Mouse (Mus musculus) thymus, adult 18-20 months (tissue): Measurements from ENCODE around the gene Cdkal1.

Experiments used
- DNase-seq, 2 experiments: peaks; one replicate each; pipeline ENCODE4 v3.0.0; 2022; ENCODE audit warnings: mixed read lengths in 2 of 2

The Cdkal1 gene

GRCm38 (mm10) chr13:29759691-29760467 lies 95.6 kb downstream of the Cdkal1 start:
- DNase-seq, result no peak

DNA sequence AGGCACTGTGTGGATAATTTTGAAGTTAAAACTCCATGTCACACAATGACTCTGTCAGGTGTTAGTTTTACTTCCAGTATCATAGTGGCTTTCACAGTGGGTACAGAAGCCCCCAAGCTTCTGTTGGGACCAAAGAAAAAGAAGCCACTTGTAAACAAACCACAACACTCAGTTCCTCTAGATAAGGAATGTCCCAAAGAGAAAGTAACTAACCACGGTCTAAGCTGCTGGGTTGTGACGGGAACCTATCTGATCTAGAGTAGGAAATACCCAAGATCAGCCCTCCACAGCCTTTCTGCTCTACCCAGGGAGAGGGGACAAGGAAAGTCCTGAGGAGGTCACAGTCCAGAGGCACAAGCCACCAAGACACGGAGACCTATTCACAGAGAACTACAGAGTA lies 99.4 kb downstream of the Cdkal1 start:
- DNase-seq, result no peak

DNA sequence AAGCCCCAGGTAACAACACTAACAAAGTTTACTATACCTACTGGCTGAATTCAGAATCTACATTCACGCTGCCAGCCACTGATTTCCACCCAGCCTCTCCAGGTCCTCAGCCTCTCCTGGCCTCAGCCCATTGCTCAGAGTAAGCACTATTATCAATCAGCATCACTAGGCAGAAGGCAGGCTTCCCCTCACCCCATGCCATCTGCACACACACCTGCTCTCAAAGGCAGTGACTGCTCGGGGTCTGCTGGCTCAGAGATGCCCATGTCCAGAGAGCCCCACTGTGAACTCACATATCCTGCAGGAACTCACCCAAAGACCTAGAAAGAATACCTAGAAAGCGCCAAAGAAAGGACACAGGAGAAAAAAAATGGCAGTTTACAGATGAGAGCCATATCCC lies 102.2 kb downstream of the Cdkal1 start:
- DNase-seq, result no peak

DNA sequence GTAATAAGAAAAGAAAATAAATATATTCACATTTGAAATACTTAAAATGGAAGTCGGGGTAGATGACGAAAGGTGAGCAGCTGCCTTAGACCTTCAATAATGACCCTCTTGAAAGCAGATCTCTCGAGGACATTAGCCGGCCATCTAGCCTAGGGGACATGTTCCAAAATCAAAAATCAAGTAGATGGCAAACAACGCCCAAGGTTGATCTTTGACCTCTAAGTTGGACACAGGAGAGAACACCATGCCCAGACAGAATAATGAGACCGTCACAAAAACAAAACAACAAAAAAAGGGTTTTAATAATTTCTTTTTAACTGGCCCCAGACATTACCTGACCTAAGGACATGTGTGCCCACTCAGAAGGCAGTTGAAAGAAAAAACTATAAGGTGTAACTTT lies 103.4 kb downstream of the Cdkal1 start:
- no peak for DNase-seq

DNA sequence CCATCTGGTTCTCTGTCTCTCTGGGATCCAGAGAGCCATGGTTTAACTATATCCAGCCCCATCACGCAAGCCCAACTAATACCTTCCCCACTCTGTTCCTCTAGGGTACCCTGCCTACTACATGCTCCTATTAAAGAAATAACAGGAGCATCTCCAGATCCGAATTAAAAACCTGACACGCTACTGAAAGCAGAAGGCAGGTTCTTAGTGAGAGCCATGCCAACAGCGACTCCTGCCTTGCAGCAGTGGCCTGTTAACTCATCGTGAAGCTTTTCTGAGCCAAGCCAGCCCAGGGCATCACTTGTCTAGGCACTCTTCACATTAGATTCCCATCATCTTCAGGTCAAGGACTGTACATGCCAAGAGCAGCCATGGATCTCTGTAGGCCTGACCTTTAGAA lies 104.3 kb downstream of the Cdkal1 start:
- DNase-seq, result no peak

- DNase-seq, result no peak
Observed at GRCm38 (mm10) chr13:29747347-29747647, 108.2 kb downstream of the Cdkal1 start.

GRCm38 (mm10) chr13:29746501-29747346 lies 108.8 kb downstream of the Cdkal1 start:
- DNase-seq, result peak; percentile 26 to 40

DNA sequence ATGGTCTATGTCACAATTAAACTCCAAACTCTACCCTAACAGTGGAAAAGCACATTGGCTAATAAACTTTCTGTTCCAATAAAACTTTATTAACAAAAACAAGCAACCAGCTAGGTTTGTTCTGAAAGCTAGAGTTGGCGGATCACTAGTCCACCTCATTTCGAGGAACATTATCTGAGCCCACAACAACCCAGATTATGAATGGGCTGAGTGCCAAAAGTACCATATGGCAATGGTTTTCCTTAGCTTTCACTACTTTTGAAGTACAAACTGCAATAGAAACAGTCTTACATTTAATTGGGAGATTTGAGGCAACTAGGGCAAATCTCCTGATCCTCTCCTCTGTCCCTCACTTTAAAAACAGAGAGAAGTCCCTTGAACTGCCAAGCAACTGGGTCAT lies 110.4 kb downstream of the Cdkal1 start:
- DNase-seq, result no peak

- no peak for DNase-seq
Observed at GRCm38 (mm10) chr13:29744188-29744587, 111.3 kb downstream of the Cdkal1 start.

GRCm38 (mm10) chr13:29743761-29744160 lies 111.7 kb downstream of the Cdkal1 start:
- DNase-seq, result no peak

DNA sequence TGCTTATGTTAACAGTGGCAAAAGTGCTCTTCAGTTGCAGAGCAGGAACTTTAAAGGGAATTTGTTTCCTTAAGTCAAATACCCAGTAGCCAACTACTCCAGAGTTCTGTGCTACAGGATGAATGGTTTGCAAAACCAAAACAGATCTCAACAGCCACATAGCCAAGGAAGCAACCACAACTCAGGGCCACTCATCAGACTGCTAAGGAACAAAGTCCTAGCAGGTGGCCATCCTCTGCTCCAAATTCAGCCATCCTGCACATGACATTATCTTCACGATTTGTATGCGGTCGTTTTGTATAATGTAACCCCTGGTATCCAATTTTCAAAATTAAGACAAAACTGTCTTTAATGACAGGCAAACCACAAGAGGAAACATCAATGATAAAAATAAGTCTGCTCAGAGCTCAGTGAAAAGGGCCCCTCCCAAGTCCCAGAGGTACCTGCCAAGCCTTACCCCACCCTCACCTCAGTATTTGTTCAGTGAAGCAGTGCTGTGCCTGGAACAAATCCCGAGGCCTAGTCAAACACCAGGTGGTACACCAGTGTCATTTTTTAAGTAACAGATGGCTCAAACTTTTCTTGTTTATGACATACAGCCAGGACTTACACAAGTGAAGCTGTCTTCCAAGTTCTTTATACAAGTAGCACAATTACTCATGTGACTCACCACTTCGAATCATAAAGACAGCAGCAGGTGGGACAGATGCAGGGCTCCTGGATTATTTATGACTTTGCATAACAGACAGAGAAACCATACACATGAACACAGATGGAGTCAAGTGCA lies 117.6 kb downstream of the Cdkal1 start:
- DNase-seq, result no peak

DNA sequence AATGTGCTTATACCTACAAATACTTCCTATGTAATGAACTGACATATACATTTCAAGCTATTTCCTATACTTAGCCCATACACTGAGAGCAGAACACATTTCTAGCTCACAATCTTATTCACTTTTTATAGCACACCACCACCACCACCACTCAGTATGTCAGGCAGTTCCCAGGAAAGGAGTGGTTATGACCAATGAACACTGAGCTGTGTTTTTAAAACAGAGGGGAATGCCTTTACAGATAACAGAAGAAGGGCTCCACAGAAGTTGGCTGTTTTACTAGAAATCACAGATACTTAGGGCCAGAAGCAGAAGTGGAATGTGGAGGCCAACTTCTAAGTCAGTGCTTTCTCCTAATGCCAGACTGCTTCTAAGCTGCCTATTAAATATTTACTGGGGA lies 121.0 kb downstream of the Cdkal1 start:
- no peak for DNase-seq

GRCm38 (mm10) chr13:29726154-29726825 lies 129.2 kb downstream of the Cdkal1 start:
- no peak for DNase-seq

DNA sequence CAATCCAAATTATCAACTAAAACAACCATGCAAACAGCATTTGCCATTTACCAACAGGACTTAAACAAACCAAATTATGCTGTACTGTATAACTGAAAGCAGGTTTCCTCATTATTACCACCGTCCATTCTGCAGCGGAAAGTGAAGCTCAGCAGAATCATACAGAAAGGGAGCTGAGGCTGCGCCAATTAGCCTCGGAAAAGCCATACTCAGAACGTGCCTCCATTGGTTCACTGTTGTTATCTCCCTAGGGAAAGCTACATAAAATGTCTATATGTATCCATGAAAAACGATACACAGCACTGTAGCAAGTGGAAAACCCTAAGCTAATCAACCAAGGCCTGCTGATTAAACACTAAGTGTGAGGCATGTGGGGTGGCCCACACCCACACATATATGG lies 130.6 kb downstream of the Cdkal1 start:
- DNase-seq, result no peak

GRCm38 (mm10) chr13:29723150-29723549 lies 132.3 kb downstream of the Cdkal1 start:
- DNase-seq, result no peak

DNA sequence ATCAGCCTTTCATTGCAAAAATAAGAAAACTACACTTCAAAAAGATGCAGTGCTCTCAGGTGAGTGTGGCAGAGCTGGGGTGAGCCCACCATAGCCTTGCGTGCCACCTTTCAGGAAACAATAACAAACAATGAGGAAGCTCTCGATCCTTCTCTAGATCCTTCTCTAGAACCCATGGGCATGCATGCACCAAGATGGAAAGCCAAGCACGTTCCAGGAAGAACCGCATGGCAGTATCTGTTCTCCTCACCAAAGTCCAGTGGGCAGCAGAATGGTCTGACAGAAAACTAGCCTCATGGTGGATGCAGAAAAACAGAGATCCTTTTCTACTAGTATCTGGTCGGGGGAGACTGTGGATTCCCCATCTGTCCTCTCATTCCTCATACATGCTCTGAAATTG lies 134.3 kb downstream of the Cdkal1 start:
- DNase-seq, result no peak

DNA sequence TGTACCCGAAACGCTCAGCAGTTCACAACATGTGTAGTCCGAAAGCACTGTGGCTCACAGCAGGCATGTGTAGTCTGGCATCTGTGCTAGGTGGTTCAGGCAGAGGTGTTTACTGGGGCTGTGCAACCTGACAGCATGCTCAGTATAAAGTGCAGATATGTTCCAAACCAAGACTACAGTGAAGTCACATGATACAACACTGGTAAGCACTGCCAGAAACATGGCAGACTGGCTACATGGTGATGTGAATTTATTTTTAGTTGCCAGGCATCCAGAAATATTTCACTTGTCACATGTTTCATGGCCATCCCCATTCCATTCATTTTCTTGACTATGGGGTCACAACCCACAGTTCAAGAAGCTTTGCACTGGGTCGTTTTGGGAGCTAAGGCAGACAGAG lies 138.9 kb downstream of the Cdkal1 start:
- no peak for DNase-seq

DNA sequence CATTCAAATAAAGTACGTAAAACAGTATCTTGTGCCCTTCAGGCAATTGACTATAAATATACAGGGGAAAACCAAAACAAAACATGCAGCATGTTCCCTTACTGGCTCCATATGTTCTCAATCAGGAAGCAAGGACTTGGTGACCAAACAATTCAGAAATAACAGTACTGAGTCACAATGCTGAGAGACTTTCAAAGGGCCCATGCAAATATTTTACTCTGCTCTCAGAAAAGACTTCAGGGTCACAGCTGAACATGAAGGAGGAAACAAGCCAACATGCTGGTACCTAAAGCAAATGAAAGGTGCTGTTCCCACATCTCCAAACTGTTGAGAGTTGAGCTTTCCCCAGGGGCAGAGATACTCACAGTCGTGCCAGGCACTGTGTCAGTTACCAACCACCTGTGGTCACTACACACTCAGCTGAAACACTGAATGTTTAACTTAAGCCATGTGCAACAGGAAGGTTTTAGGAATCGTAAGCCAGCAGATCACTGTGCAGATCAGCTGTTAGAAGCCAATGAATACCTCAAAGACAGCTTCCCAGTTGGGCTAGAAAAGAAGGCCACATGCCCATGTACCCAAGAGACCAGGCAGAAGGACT lies 140.1 kb downstream of the Cdkal1 start:
- no peak for DNase-seq

GRCm38 (mm10) chr13:29707620-29708019 lies 147.9 kb downstream of the Cdkal1 start:
- DNase-seq, result no peak

- no peak for DNase-seq
Observed at GRCm38 (mm10) chr13:29701400-29701799, 154.1 kb downstream of the Cdkal1 start.

- DNase-seq, result no peak
Observed at GRCm38 (mm10) chr13:29699896-29700295, 155.6 kb downstream of the Cdkal1 start.

DNA sequence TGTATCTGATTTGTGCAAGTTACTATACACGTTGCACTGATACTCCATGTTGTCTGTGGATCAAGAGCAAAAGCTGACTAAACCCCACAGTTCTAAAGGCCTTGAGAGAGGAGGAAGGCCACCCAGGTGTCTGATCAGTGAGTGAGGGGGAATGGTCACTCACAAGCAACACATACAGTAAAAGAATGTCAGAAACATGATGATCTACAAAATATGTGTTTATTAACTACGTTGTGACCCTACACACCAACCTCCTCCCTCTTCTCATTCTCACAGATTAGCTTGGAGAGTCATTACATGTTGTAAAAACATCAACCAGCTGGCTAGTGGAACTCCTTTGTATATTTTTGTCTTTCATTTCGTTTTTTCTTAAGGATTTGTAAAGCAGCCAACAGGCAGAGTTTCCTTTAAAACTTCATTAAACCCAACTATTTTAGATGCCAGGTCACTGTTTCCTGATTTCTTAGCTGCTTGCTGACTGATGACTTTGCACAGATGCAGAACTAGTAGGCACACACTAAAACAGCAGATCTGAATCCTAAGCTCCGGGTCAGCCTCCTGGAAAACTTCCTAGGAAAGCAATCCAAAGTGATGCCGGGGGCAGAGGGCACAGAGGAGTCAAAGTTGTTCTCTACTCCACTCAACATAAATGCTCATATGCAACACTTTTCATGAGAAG lies 157.0 kb downstream of the Cdkal1 start:
- no peak for DNase-seq
